Mouse (Mus musculus): ENCODE results near the gene 1700029F12Rik. TPM values are rescaled to one million over a fixed set of nuclear protein-coding genes. Genes with fewer than 3 reads are reported as not detected.

The 1700029F12Rik gene
- total and polyA plus RNA-seq, 3 experiments, result not detected

- Histone ChIP-seq H3K36me3 (replicated peaks in 1 of 2; ENCODE audit: control insufficient read depth in 1 of 2, insufficient read depth in 1 of 2, low read length in 1 of 2) (no peaks in the 10 kb centered on the region), H3K27ac (ENCODE audit: insufficient read depth, low read depth) (no peak overlapping the region), H3K4me3 (replicated peaks in 1 of 3; ENCODE audit: low read depth in 2 of 3, low read length in 2 of 3, poor library complexity in 1 of 3) (no peak overlapping the region), H3K4me1 (ENCODE audit: control insufficient read depth in 1 of 2, insufficient read depth in 2 of 2) (peaks cover 0 to 5% of the 10 kb centered on the region in 2 experiments; a peak in 2 of 4 replicates), H3K9me3 (replicated peaks; ENCODE audit: low read length) (no peaks in the 10 kb centered on the region), H3K9ac (ENCODE audit: insufficient read depth, low read depth) (no peak overlapping the region), H3K4me2 (ENCODE audit: insufficient read depth, low read depth, poor library complexity, severe bottlenecking) (no peak overlapping the region), H3K27me3 (replicated peaks) (no peaks in the 10 kb centered on the region), H3K79me2 (replicated peaks; ENCODE audit: control insufficient read depth, extremely low read depth, insufficient read depth, poor library complexity, severe bottlenecking) (no peaks in the 10 kb centered on the region)
- in situ Hi-C loops (cut with MboI; ENCODE audit: low pct_ligation_motif_present, low pct_unique_long_range_greater_than_20kb, low sequenced_read_pairs), result no loop called here
- TF ChIP-seq CTCF (conservative IDR thresholded peaks at IDR 0.05 in 1 of 2, IDR thresholded peaks at IDR 0.05 in 1 of 2; ENCODE audit: low read depth in 2 of 2, low read length in 2 of 2), result no peak
- no peak for TF ChIP-seq JUND (conservative IDR thresholded peaks at IDR 0.05; ENCODE audit: low read depth, low read length)
- TF ChIP-seq USF1 (IDR thresholded peaks at IDR 0.05; ENCODE audit: low read depth, low read length), result no peak
- TF ChIP-seq MAX (IDR thresholded peaks at IDR 0.05; ENCODE audit: low read length), result no peak
- no peak for TF ChIP-seq POLR2AphosphoS2 (IDR thresholded peaks at IDR 0.05; ENCODE audit: low read depth, low read length)
- TF ChIP-seq ZKSCAN1 (IDR thresholded peaks at IDR 0.05; ENCODE audit: borderline replicate concordance, low read depth, low read length), result no peak
- no peak for TF ChIP-seq SIN3A (IDR thresholded peaks at IDR 0.05; ENCODE audit: low read length)
- no peak for TF ChIP-seq HCFC1 (IDR thresholded peaks at IDR 0.05; ENCODE audit: low read depth, low read length)
- no peak for TF ChIP-seq USF2 (conservative IDR thresholded peaks at IDR 0.05; ENCODE audit: low read depth, low read length)
- TF ChIP-seq KAT2A (IDR thresholded peaks at IDR 0.05; ENCODE audit: insufficient replicate concordance, low read length), result no peak
- TF ChIP-seq E2F4 (IDR thresholded peaks at IDR 0.05; ENCODE audit: insufficient replicate concordance, low read depth, low read length), result no peak
- no peak for TF ChIP-seq CHD1 (IDR thresholded peaks at IDR 0.05; ENCODE audit: low read depth, low read length)
- no peak for TF ChIP-seq TBP (conservative IDR thresholded peaks at IDR 0.05; ENCODE audit: low read depth, low read length)
- no peak for TF ChIP-seq POLR2A (IDR thresholded peaks at IDR 0.05; ENCODE audit: low read depth, low read length)
- no peak for TF ChIP-seq ZC3H11A (IDR thresholded peaks at IDR 0.05; ENCODE audit: low read depth, low read length)
- TF ChIP-seq UBTF (IDR thresholded peaks at IDR 0.05; ENCODE audit: low read depth, low read length), result no peak
- dilution Hi-C loops (cut with MboI; ENCODE audit: extremely low pct_ligation_motif_present, extremely low pct_unique_long_range_greater_than_20kb, low sequenced_read_pairs), result no loop called here
- DNase-seq (ENCODE audit: extremely low read depth), result no peak
Measured at GRCm38 (mm10) chr13:97059746-97060145, 25.6 kb upstream of the 1700029F12Rik start.

- Histone ChIP-seq H3K27ac (ENCODE audit: insufficient read depth, low read depth) (no peak overlapping the region), H3K4me1 (ENCODE audit: control insufficient read depth in 1 of 2, insufficient read depth in 2 of 2) (no peaks in the 10 kb centered on the region), H3K9ac (ENCODE audit: insufficient read depth, low read depth) (no peak overlapping the region), H3K9me3 (replicated peaks; ENCODE audit: low read length) (no peaks in the 10 kb centered on the region), H3K27me3 (replicated peaks) (no peaks in the 10 kb centered on the region), H3K36me3 (replicated peaks in 1 of 2; ENCODE audit: control insufficient read depth in 1 of 2, insufficient read depth in 1 of 2, low read length in 1 of 2) (no peaks in the 10 kb centered on the region), H3K79me2 (replicated peaks; ENCODE audit: control insufficient read depth, extremely low read depth, insufficient read depth, poor library complexity, severe bottlenecking) (no peaks in the 10 kb centered on the region), H3K4me3 (replicated peaks in 1 of 3; ENCODE audit: low read depth in 2 of 3, low read length in 2 of 3, poor library complexity in 1 of 3) (no peak overlapping the region), H3K4me2 (ENCODE audit: insufficient read depth, low read depth, poor library complexity, severe bottlenecking) (no peak overlapping the region)
- dilution Hi-C loops (cut with MboI; ENCODE audit: extremely low pct_ligation_motif_present, extremely low pct_unique_long_range_greater_than_20kb, low sequenced_read_pairs), result no loop called here
- no peak for TF ChIP-seq TBP (conservative IDR thresholded peaks at IDR 0.05; ENCODE audit: low read depth, low read length)
- TF ChIP-seq SIN3A (IDR thresholded peaks at IDR 0.05; ENCODE audit: low read length), result no peak
- no peak for TF ChIP-seq CHD2 (IDR thresholded peaks at IDR 0.05; ENCODE audit: low read length)
- TF ChIP-seq E2F4 (IDR thresholded peaks at IDR 0.05; ENCODE audit: insufficient replicate concordance, low read depth, low read length), result no peak
- no peak for TF ChIP-seq NELFE (IDR thresholded peaks at IDR 0.05; ENCODE audit: low read depth, low read length)
- TF ChIP-seq NRF1 (IDR thresholded peaks at IDR 0.05; ENCODE audit: low read depth, low read length), result no peak
- TF ChIP-seq ETS1 (conservative IDR thresholded peaks at IDR 0.05; ENCODE audit: low read depth, low read length), result no peak
- no peak for TF ChIP-seq MYC (IDR thresholded peaks at IDR 0.05; ENCODE audit: low read depth, low read length)
- no peak for TF ChIP-seq MXI1 (IDR thresholded peaks at IDR 0.05; ENCODE audit: low read depth, low read length)
- no peak for TF ChIP-seq CHD1 (IDR thresholded peaks at IDR 0.05; ENCODE audit: low read depth, low read length)
- no peak for TF ChIP-seq UBTF (IDR thresholded peaks at IDR 0.05; ENCODE audit: low read depth, low read length)
- no peak for TF ChIP-seq PAX5 (IDR thresholded peaks at IDR 0.05; ENCODE audit: low read length)
- no peak for TF ChIP-seq ZMIZ1 (IDR thresholded peaks at IDR 0.05; ENCODE audit: low read depth, low read length)
- TF ChIP-seq RCOR1 (conservative IDR thresholded peaks at IDR 0.05; ENCODE audit: low read depth, low read length), result no peak
- no peak for TF ChIP-seq IRF4 (IDR thresholded peaks at IDR 0.05; ENCODE audit: low read depth, low read length)
- in situ Hi-C loops (cut with MboI; ENCODE audit: low pct_ligation_motif_present, low pct_unique_long_range_greater_than_20kb, low sequenced_read_pairs), result no loop called here
- no peak for DNase-seq (ENCODE audit: extremely low read depth)
Measured at GRCm38 (mm10) chr13:97057817-97058216, 23.7 kb upstream of the 1700029F12Rik start.

All from CH12.LX (cell line).